Mouse (Mus musculus) neural tube, embryonic 12.5 days (tissue): Measurements from ENCODE around the gene Apoa5. TPM values are rescaled to one million over a fixed set of nuclear protein-coding genes. Genes with fewer than 3 reads are reported as not detected.

Source experiments
- ATAC-seq: fragments of 200-750 bp; cut with Nextera tagmentation; 2 replicates; pipeline ENCODE4 v1.8.0; 2017; ENCODE audit warnings: low read depth, mild to moderate bottlenecking, moderate TSS enrichment, moderate library complexity; ENCODE audit not compliant: low FRiP score
- H3K27ac ChIP-seq: fragments of 300-500 bp; sonication (generic); 2 replicates; pipeline ENCODE4 v1.5.1; 2016
- H3K27me3 ChIP-seq: fragments of 300-500 bp; sonication (generic); replicated peaks from 2 replicates; pipeline ENCODE4 v1.6.1; 2016; ENCODE audit warnings: mild to moderate bottlenecking
- H3K36me3 ChIP-seq: fragments of 300-500 bp; sonication (generic); 2 replicates; pipeline ENCODE4 v1.6.1; 2016; ENCODE audit warnings: mild to moderate bottlenecking
- H3K4me1 ChIP-seq: fragments of 300-500 bp; sonication (generic); 2 replicates; pipeline ENCODE4 v1.6.1; 2016
- H3K4me2 ChIP-seq: fragments of 300-500 bp; sonication (generic); replicated peaks from 2 replicates; pipeline ENCODE4 v1.6.1; 2016; ENCODE audit warnings: mild to moderate bottlenecking
- H3K4me3 ChIP-seq: fragments of 300-500 bp; sonication (generic); 2 replicates; pipeline ENCODE4 v1.5.1; 2016
- H3K9ac ChIP-seq: fragments of 300-500 bp; sonication (generic); 2 replicates; pipeline ENCODE4 v1.6.1; 2016; ENCODE audit warnings: mild to moderate bottlenecking
- H3K9me3 ChIP-seq: fragments of 300-500 bp; sonication (generic); 2 replicates; pipeline ENCODE4 v1.6.1; 2016; ENCODE audit warnings: mild to moderate bottlenecking
- WGBS: fragments of 180-500 bp; shearing (Covaris S2); methylation state at CpG from one replicate; pipeline ENCODE4 v1.1.7; 2016; 5-methylcytosine and 5-hydroxymethylcytosine counted together
- polyA plus RNA-seq: library from polyadenylated mRNA; unstranded; fragments of >200 nt; fragmentation: Nextera tagmentation; extraction: Ambion mirVana; gene quantifications from 2 replicates; pipeline ENCODE4 v1.2.1, GENCODE M21; 2016

Gene Apoa5
- polyA plus RNA-seq, 1 experiment from 2014 or later: not detected

DNA sequence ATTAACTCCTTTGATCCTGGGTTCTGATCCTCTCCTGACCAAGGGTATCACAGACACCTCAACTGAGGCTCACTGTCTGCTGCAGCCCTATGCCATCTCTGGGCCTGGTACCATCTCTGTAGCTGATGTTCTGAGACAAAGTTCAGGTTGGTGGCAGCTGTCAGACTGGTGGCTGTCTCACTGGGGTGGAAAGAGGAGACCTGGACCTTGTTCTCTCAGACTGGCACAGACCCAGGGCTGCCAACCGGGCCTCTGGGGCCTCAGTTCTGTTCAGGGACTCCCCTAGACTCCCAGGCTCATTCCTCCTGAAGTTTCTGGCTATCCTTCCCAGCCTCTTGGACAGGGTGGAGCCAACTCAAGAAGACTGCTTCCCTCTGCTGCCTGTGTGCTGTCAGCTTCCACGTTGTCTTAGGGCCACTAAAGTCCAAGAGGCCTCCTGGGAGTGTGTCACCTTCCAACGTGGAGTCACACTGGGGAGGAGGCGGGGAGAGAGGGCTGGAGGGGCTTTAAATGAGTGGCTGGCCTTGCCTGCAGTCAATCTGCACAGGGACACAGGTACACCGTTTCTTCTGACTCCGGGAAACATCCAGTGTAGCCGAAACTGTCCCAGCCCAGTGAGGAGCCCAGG lies 27.8 kb upstream of the Apoa5 start, which contains the start of gene Apoa4:
Gene Apoa4 (plus strand): TSS at position 171 of the 628 bp plus-strand sequence.
- no peak for ATAC-seq
- no peaks in the 10 kb centered on the region for H3K4me1 ChIP-seq
- WGBS: 71% methylated on average over 7 of the region's 7 CpGs
- no peaks in the 10 kb centered on the region for H3K36me3 ChIP-seq
- H3K9ac ChIP-seq: no peak within 1 kb of the TSS
- no peaks in the 10 kb centered on the region for H3K9me3 ChIP-seq
- no peak within 1 kb of the TSS for H3K4me2 ChIP-seq
- H3K27me3 ChIP-seq: no peaks in the 10 kb centered on the region
- H3K4me3 ChIP-seq: no peak within 1 kb of the TSS
- no peak within 1 kb of the TSS for H3K27ac ChIP-seq

DNA sequence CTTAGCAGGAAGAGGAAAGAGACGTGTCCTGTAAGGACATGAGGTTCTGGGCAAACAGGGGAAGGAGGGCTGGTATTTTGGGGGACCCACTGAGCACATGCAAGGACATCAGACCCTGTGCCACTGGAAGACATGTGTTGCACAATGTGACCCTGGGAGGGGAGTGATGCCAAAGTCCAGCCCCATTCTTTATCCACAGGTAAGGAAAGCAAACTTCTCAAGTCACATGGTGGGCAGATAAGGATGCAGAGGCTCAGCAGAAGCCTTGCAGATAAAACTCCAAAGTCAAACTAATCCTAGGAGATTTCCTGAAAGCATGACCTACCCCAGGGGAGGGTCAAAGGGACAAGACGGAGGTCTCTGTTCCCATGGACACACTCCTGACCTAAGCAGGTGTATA lies 26.6 kb upstream of the Apoa5 start:
- H3K27ac ChIP-seq: no peak overlapping the region
- H3K36me3 ChIP-seq: no peaks in the 10 kb centered on the region
- no peaks in the 10 kb centered on the region for H3K9me3 ChIP-seq
- no peak overlapping the region for H3K4me2 ChIP-seq
- H3K27me3 ChIP-seq: no peaks in the 10 kb centered on the region
- WGBS: 88% methylated on average over 2 of the region's 2 CpGs
- no peak overlapping the region for H3K9ac ChIP-seq
- H3K4me3 ChIP-seq: no peak overlapping the region
- no peaks in the 10 kb centered on the region for H3K4me1 ChIP-seq
- ATAC-seq: no peak

DNA sequence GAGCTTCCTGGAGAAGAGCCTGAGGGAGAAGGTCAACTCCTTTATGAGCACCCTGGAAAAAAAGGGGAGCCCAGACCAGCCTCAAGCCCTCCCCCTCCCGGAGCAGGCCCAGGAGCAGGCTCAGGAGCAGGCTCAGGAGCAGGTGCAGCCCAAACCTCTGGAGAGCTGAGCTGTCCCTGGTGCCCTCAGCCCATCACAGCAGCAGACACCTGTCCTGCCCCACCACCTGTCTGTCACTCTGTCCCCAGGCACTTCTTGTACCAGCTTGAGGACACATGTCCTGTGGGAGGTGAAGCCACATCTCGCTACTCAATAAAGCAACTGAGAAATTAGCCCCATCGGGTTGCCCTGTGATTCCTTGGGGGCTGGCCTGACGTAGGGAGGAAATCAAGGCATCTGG lies 25.3 kb upstream of the Apoa5 start:
- no peak overlapping the region for H3K9ac ChIP-seq
- H3K36me3 ChIP-seq: no peaks in the 10 kb centered on the region
- no peak overlapping the region for H3K27ac ChIP-seq
- H3K4me1 ChIP-seq: no peaks in the 10 kb centered on the region
- WGBS: 73% methylated on average over 4 of the region's 4 CpGs
- ATAC-seq: no peak
- no peaks in the 10 kb centered on the region for H3K9me3 ChIP-seq
- H3K27me3 ChIP-seq: no peaks in the 10 kb centered on the region
- no peak overlapping the region for H3K4me3 ChIP-seq
- no peak overlapping the region for H3K4me2 ChIP-seq

DNA sequence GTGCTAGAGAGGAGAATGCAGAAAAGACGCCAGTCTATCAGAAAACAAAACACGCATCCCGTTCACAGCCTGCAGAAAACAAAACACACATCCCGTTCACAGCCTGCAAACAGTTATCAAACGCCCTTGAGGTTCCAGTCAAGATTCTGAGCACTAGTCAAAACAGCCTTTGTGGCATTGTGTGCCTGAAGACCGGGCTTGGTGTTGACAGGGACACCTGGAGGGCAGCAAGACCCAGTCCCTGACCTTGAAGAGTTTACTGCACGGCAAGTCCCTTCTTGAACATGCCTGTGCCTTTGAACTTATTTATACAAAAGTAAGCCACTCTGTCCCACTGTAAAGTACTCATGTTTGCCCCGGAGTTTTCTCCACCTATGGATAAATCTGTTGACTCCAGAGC lies 24.8 kb upstream of the Apoa5 start:
- Histone ChIP-seq H3K4me2 (no peak overlapping the region), H3K4me1 (no peaks in the 10 kb centered on the region), H3K9ac (no peak overlapping the region), H3K27me3 (no peaks in the 10 kb centered on the region), H3K4me3 (no peak overlapping the region), H3K36me3 (no peaks in the 10 kb centered on the region), H3K27ac (no peak overlapping the region), H3K9me3 (no peaks in the 10 kb centered on the region)
- 59% methylated on average over 8 of the region's 8 CpGs for WGBS
- ATAC-seq: no peak

DNA sequence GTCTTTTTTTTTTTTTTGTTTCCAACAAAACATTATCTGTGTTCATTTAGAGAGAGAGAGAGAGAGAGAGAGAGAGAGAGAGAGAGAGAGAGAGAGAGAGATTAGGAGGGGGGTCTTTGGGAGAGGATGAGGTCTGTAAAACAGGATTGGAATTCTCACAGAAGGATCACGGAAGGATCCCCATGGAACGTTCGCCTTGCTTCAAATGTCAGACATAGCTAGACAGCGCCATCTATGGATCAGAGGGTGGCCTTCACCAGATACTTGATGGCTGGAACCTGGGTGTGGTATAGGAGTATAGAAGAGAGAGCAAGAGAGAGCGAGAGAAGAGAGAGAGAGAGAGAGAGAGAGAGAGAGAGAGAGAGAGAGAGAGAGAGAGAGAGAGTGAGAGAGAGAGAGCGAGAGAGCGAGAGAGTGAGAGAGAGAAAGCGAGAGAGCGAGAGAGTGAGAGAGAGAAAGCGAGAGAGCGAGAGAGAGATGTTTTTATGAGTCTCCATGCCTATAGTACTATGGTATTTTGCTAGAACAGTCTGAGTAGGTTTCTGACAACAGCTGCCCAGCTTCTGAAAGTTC lies 21.6 kb upstream of the Apoa5 start:
- no peaks in the 10 kb centered on the region for H3K27me3 ChIP-seq
- no peaks in the 10 kb centered on the region for H3K36me3 ChIP-seq
- H3K27ac ChIP-seq: no peak overlapping the region
- no peak overlapping the region for H3K9ac ChIP-seq
- ATAC-seq: no peak
- 0 out of 2 replicates have a peak overlapping the region, but pooled peaks have one; percentile 16 for H3K4me2 ChIP-seq
- H3K4me3 ChIP-seq: no peak overlapping the region
- 22% methylated on average over 11 of the region's 11 CpGs for WGBS
- H3K4me1 ChIP-seq: no peaks in the 10 kb centered on the region
- H3K9me3 ChIP-seq: no peaks in the 10 kb centered on the region

DNA sequence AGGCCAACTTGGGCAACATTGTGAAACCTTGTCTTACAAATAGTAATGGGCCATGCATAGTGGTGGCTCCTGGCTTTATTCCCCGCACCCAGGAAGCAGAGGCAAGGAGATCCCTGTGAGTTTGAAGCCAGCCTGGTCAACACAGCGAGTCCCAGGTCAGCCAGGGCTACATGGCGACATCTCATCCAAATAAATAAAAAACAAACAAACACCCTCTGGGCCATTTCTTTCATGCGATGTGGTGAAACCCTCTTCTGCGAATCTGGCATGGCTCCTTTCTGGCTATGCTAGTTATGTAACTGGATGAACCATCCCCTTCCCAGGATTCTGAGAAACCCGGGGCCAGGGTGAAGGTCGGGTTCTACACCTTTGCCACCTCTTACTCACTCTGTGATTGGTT lies 12.3 kb upstream of the Apoa5 start:
- ATAC-seq: no peak
- Histone ChIP-seq H3K36me3 (no peaks in the 10 kb centered on the region), H3K4me3 (no peak overlapping the region), H3K27me3 (no peaks in the 10 kb centered on the region; the same call in 1 of the 2 replicates), H3K4me1 (no peaks in the 10 kb centered on the region), H3K27ac (no peak overlapping the region), H3K9me3 (no peaks in the 10 kb centered on the region), H3K4me2 (no peak overlapping the region), H3K9ac (no peak overlapping the region)
- WGBS: 88% methylated on average over 7 of the region's 7 CpGs

DNA sequence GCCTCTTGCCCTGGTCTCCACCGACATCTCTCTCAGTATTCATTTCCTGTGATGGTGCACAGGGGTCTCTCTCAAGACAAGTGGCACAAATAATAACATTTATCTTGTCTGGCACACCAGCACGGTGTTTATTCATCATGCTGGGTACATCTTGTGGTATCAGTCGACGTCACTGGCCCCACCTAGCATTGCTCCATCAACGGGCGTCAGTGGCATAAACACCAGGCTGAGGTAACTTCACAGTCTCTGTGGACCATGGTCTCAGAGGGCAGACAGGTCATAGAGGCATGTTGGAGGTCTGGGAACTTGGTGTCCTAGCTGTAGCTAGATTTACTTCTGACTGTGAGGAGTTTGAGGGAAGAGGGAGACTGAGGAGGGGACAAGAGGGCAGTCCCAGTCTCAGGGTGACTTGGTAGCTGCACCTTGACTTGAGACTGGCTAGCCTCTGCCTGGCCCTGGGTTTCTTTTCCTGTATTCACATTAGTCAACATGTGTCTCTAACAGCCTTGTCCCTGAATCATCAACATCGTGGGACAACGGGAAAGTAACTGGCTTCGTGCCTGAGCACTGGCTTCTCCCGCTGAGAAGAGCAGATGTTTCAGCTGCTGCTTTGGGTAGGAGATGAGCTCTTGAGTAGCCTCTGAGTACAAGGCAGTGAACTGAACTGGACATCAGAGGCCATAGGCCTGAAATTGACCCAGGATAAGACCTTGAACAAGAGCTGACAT lies 11.6 kb upstream of the Apoa5 start:
- Histone ChIP-seq H3K9ac (no peak overlapping the region), H3K27ac (no peak overlapping the region), H3K4me1 (no peaks in the 10 kb centered on the region), H3K36me3 (no peaks in the 10 kb centered on the region), H3K4me3 (no peak overlapping the region), H3K4me2 (no peak overlapping the region), H3K9me3 (no peaks in the 10 kb centered on the region), H3K27me3 (no peaks in the 10 kb centered on the region; the same call in 1 of the 2 replicates)
- no peak for ATAC-seq
- 91% methylated on average over 10 of the region's 10 CpGs for WGBS

DNA sequence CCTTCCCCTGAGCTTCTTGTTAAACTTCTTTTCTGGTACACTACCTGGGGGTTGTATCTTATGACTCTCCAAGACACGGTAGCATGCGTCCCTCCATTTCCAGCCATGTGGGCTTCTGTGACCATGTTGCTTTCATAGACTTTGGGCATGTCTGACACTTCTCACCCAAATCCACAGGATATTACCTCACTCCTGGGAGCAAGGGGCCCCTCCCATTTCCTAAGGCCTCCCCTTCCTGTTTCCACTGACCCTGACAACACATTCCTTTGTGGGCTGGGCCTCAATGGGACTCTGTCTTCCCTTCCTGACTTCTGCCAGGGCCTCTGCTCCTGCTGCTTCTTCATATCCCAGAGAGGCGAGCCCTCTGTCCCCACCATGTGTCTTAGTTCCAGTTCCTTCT lies 10.9 kb upstream of the Apoa5 start:
- ATAC-seq: no peak
- Histone ChIP-seq H3K4me2 (no peak overlapping the region), H3K36me3 (no peaks in the 10 kb centered on the region), H3K4me3 (no peak overlapping the region), H3K4me1 (no peaks in the 10 kb centered on the region), H3K9me3 (no peaks in the 10 kb centered on the region), H3K27ac (no peak overlapping the region), H3K9ac (no peak overlapping the region), H3K27me3 (no peaks in the 10 kb centered on the region; the same call in 1 of the 2 replicates)
- 81% methylated on average over 3 of the region's 3 CpGs for WGBS

DNA sequence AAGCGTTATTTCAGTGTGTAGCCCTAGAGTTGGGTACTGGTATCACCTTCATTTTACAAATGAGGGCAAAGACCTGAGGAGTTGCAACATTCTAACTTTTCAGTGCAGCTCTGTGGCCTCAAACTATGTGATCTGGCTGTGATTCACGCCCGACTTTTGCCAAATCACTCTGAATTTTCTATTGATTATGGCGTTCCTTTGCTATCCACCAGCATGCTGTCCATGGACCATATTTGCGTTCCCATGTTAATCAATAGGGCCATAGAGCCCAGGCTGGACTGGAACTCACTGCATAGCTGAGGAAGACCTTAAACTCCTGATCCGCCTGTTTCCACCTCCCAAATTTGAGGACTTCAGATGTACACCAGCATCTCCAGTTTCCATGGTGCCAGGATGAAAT lies 9.3 kb upstream of the Apoa5 start:
- ATAC-seq: no peak
- 89% methylated on average over 6 of the region's 6 CpGs for WGBS
- Histone ChIP-seq H3K27me3 (no peaks in the 10 kb centered on the region), H3K36me3 (no peaks in the 10 kb centered on the region), H3K9me3 (no peaks in the 10 kb centered on the region), H3K4me1 (no peaks in the 10 kb centered on the region), H3K4me3 (no peak overlapping the region), H3K27ac (no peak overlapping the region), H3K9ac (no peak overlapping the region), H3K4me2 (no peak overlapping the region)

DNA sequence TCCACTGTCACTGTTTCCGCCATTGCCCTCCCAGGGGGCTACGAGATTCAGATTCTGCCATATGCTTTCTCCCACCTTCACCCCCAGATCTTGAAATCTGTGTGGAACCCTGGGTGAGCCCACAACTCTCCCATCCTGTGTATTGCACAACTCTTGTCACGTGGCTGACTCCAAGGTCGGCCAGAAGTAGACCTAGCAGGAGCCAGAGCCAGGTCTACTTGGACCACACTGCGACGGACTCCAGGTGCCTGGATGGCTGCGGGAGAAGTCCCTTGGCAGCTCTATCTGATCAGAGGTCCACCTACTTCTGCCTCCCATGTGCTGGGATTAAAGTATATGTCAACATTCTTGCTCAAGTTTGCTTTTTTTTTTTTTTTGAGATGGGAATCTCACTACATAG lies 7.3 kb upstream of the Apoa5 start:
- H3K4me1 ChIP-seq: no peaks in the 10 kb centered on the region
- H3K9ac ChIP-seq: no peak overlapping the region
- no peak overlapping the region for H3K27ac ChIP-seq
- no peak overlapping the region for H3K4me3 ChIP-seq
- no peaks in the 10 kb centered on the region for H3K36me3 ChIP-seq
- ATAC-seq: no peak
- no peak overlapping the region for H3K4me2 ChIP-seq
- WGBS: 91% methylated on average over 7 of the region's 7 CpGs
- H3K27me3 ChIP-seq: no peaks in the 10 kb centered on the region
- no peaks in the 10 kb centered on the region for H3K9me3 ChIP-seq

DNA sequence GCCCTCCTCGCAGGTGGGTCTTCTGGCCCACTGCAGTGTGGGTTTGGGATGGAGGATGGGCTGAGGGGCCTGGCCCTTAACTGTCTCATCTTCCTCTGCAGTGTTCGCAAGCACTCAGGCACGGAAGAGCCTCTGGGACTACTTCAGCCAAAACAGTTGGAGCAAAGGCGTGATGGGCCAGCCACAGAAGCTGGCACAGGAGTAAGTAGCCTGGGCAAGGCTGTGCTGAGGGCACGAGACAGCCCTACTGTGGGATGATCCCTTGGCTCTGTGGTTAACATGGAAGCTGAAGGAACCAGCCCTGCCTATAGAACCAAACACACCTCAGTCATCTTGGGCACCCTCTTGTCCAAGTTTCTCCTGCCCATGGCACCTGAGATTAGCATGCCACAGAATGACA lies 692 bp downstream of the Apoa5 start:
- no peak for ATAC-seq
- Histone ChIP-seq H3K27ac (no peak overlapping the region), H3K4me1 (peaks cover 7% of the 10 kb centered on the region), H3K27me3 (peaks cover 20% of the 10 kb centered on the region), H3K36me3 (no peaks in the 10 kb centered on the region), H3K4me3 (no peak overlapping the region), H3K9ac (no peak overlapping the region), H3K9me3 (no peaks in the 10 kb centered on the region), H3K4me2 (no peak overlapping the region)
- 90% methylated on average over 5 of the region's 5 CpGs for WGBS

DNA sequence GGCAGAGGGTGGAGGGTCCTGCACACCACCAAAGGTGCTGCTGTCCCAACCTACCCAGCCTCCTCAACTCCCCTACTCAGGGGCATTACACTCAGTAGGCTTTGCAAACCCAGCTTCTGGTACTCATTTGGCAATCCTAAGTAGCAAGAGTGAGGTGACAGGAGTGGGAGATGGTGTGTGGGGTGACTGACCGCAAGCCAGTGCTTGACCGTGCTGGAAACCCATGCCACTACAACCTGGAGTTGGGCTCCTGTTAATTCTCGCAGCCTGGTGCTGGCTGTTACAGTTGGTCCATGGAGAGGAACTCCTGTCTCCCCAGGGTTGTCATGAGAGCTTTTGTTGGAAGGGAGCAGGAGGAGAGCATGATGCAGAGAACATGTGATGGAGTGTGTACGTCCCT lies 2.3 kb downstream of the Apoa5 start:
- Histone ChIP-seq H3K4me3 (no peak overlapping the region), H3K4me2 (no peak overlapping the region), H3K4me1 (peaks cover 11% of the 10 kb centered on the region), H3K36me3 (peaks cover 15% of the 10 kb centered on the region), H3K27ac (no peak overlapping the region), H3K9ac (no peak overlapping the region), H3K27me3 (peaks cover 20% of the 10 kb centered on the region), H3K9me3 (no peaks in the 10 kb centered on the region)
- no peak for ATAC-seq
- 95% methylated on average over 4 of the region's 4 CpGs for WGBS
